Mouse (Mus musculus) kidney, adult 8-10 months (tissue): Measurements from ENCODE around the gene Vmn2r114.
"Not testable (repeated sequence)": the region's sequence is repeated elsewhere in the genome, so short reads cannot be mapped to it uniquely, and the experiment has no call there.

Source experiments
- DNase-seq, 2 experiments: peaks; one replicate each; pipeline ENCODE4 v3.0.0; 2022

Vmn2r114 gene

DNA sequence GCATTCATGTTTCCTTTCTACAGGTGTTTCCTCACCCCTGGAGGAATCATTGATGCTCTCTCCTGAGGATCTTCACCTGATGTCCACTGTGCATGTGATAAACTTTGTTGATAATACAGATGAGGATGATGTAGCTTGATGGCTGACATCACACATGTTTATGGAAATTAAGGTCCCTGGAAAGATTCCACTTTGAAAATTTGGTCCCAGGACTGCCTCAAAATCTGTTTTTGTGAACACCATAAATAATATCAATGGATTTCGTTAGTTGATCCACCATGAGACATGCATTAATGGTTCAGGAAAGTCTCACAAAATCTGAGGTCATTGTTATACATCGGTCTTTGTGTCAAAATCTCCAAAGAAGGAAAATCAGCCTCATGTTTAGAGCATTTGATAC, at the start of gene Vmn2r114:
Gene Vmn2r114 (minus strand): TSS at position 101 of the 400 bp plus-strand sequence.
- DNase-seq = not testable (repeated sequence)

- no peak for DNase-seq
These were observed 39.3 kb upstream of the Vmn2r114 start for GRCm38 (mm10) chr17:23351644-23352043.

- DNase-seq = not testable (repeated sequence)
These were observed 31.1 kb upstream of the Vmn2r114 start, which contains the start of gene Vmn2r115 for GRCm38 (mm10) chr17:23343441-23343840. Gene Vmn2r115 (plus strand): TSS chr17:23343741.

- DNase-seq = no peak
These were observed 18.3 kb upstream of the Vmn2r114 start for GRCm38 (mm10) chr17:23330657-23331056.
